Mouse (Mus musculus): Measurements from ENCODE around the gene Spz1. TPM values are rescaled to one million over a fixed set of nuclear protein-coding genes. Genes with fewer than 3 reads are reported as not detected.

The Spz1 gene
- polyA plus RNA-seq, 1 experiment, result 0.09 TPM

GRCm38 (mm10) chr13:92540997-92541396 is 35.0 kb downstream of the Spz1 start:
- DNase-seq, result no peak
- Histone ChIP-seq H3K27ac (ENCODE audit: insufficient read depth, low read depth, low read length) (no peak overlapping the region), H3K4me3 (ENCODE audit: insufficient read depth, low read depth, low read length) (no peak overlapping the region), H3K4me1 (ENCODE audit: control insufficient read depth, insufficient read depth, low read length) (no peaks in the 10 kb centered on the region), H3K36me3 (ENCODE audit: control insufficient read depth, insufficient read depth, low read length) (no peaks in the 10 kb centered on the region), H3K27me3 (replicated peaks; ENCODE audit: control insufficient read depth, insufficient read depth, low read length) (no peaks in the 10 kb centered on the region)
- TF ChIP-seq CTCF (conservative IDR thresholded peaks at IDR 0.05; ENCODE audit: insufficient read depth, insufficient read length, low read depth, low read length) (no peak), POLR2A (IDR thresholded peaks at IDR 0.05; ENCODE audit: low read depth, low read length) (no peak)
- 76% methylated on average over 6 of the region's 6 CpGs for WGBS

- no peaks in the 10 kb centered on the region for H3K27me3 ChIP-seq (replicated peaks; ENCODE audit: control insufficient read depth, insufficient read depth, low read length)
- no peak overlapping the region for H3K4me3 ChIP-seq (ENCODE audit: insufficient read depth, low read depth, low read length)
- 78% methylated on average over 4 of the region's 4 CpGs for WGBS
- H3K4me1 ChIP-seq (ENCODE audit: control insufficient read depth, insufficient read depth, low read length), result no peaks in the 10 kb centered on the region
- DNase-seq, result no peak
- TF ChIP-seq POLR2A (IDR thresholded peaks at IDR 0.05; ENCODE audit: low read depth, low read length) (no peak), CTCF (conservative IDR thresholded peaks at IDR 0.05; ENCODE audit: insufficient read depth, insufficient read length, low read depth, low read length) (no peak)
- H3K36me3 ChIP-seq (ENCODE audit: control insufficient read depth, insufficient read depth, low read length), result no peaks in the 10 kb centered on the region
- no peak overlapping the region for H3K27ac ChIP-seq (ENCODE audit: insufficient read depth, low read depth, low read length)
Measured at GRCm38 (mm10) chr13:92539126-92539525, 36.8 kb downstream of the Spz1 start.

- H3K4me3 ChIP-seq (ENCODE audit: insufficient read depth, low read depth, low read length), result no peak overlapping the region
- no peaks in the 10 kb centered on the region for H3K4me1 ChIP-seq (ENCODE audit: control insufficient read depth, insufficient read depth, low read length)
- H3K27me3 ChIP-seq (replicated peaks; ENCODE audit: control insufficient read depth, insufficient read depth, low read length), result no peaks in the 10 kb centered on the region
- TF ChIP-seq CTCF (conservative IDR thresholded peaks at IDR 0.05; ENCODE audit: insufficient read depth, insufficient read length, low read depth, low read length), result no peak
- WGBS, result 59% methylated on average over 2 of the region's 2 CpGs
- H3K27ac ChIP-seq (ENCODE audit: insufficient read depth, low read depth, low read length), result no peak overlapping the region
- H3K36me3 ChIP-seq (ENCODE audit: control insufficient read depth, insufficient read depth, low read length), result no peaks in the 10 kb centered on the region
- no peak for DNase-seq
Measured at GRCm38 (mm10) chr13:92533801-92534200, 42.2 kb downstream of the Spz1 start.

- TF ChIP-seq CTCF (conservative IDR thresholded peaks at IDR 0.05; ENCODE audit: insufficient read depth, insufficient read length, low read depth, low read length), result no peak
- TF ChIP-seq POLR2A (IDR thresholded peaks at IDR 0.05; ENCODE audit: low read depth, low read length), result no peak
- H3K36me3 ChIP-seq (ENCODE audit: control insufficient read depth, insufficient read depth, low read length), result no peaks in the 10 kb centered on the region
- H3K4me1 ChIP-seq (ENCODE audit: control insufficient read depth, insufficient read depth, low read length), result no peaks in the 10 kb centered on the region
- H3K27me3 ChIP-seq (replicated peaks; ENCODE audit: control insufficient read depth, insufficient read depth, low read length), result no peaks in the 10 kb centered on the region
- no peak for DNase-seq
- no peak overlapping the region for H3K27ac ChIP-seq (ENCODE audit: insufficient read depth, low read depth, low read length)
- 61% methylated on average over 2 of the region's 2 CpGs for WGBS
- H3K4me3 ChIP-seq (ENCODE audit: insufficient read depth, low read depth, low read length), result no peak overlapping the region
Measured at GRCm38 (mm10) chr13:92532216-92532615, 43.8 kb downstream of the Spz1 start.

- TF ChIP-seq CTCF (conservative IDR thresholded peaks at IDR 0.05; ENCODE audit: insufficient read depth, insufficient read length, low read depth, low read length) (no peak), POLR2A (IDR thresholded peaks at IDR 0.05; ENCODE audit: low read depth, low read length) (no peak)
- no peak for DNase-seq
- no peaks in the 10 kb centered on the region for H3K27me3 ChIP-seq (replicated peaks; ENCODE audit: control insufficient read depth, insufficient read depth, low read length)
- peak overlapping the region; percentile 70 for H3K27ac ChIP-seq (ENCODE audit: insufficient read depth, low read depth, low read length)
- H3K4me3 ChIP-seq (ENCODE audit: insufficient read depth, low read depth, low read length), result peak overlapping the region; percentile 94
- 3% methylated on average over 15 of the region's 15 CpGs for WGBS
- no peaks in the 10 kb centered on the region for H3K4me1 ChIP-seq (ENCODE audit: control insufficient read depth, insufficient read depth, low read length)
- H3K36me3 ChIP-seq (ENCODE audit: control insufficient read depth, insufficient read depth, low read length), result no peaks in the 10 kb centered on the region
Measured at GRCm38 (mm10) chr13:92531237-92531636, 44.7 kb downstream of the Spz1 start.

GRCm38 (mm10) chr13:92530721-92531211 is 45.2 kb downstream of the Spz1 start, which contains the start of gene Zfyve16:
Gene Zfyve16 (minus strand): TSS chr13:92530868.
- Histone ChIP-seq H3K36me3 (ENCODE audit: control insufficient read depth, insufficient read depth, low read length) (no peaks in the 10 kb centered on the region), H3K27ac (ENCODE audit: insufficient read depth, low read depth, low read length) (peak within 1 kb of the TSS; percentile 70), H3K4me1 (ENCODE audit: control insufficient read depth, insufficient read depth, low read length) (no peaks in the 10 kb centered on the region), H3K27me3 (replicated peaks; ENCODE audit: control insufficient read depth, insufficient read depth, low read length) (no peaks in the 10 kb centered on the region), H3K4me3 (ENCODE audit: insufficient read depth, low read depth, low read length) (peak within 1 kb of the TSS; percentile 94)
- peak; percentile 98 for DNase-seq
- TF ChIP-seq POLR2A (IDR thresholded peaks at IDR 0.05; ENCODE audit: low read depth, low read length) (peak; percentile 83), CTCF (conservative IDR thresholded peaks at IDR 0.05; ENCODE audit: insufficient read depth, insufficient read length, low read depth, low read length) (no peak)
- under 1% methylated on average over 46 of the region's 46 CpGs for WGBS

- Histone ChIP-seq H3K4me1 (ENCODE audit: control insufficient read depth, insufficient read depth, low read length) (no peaks in the 10 kb centered on the region), H3K27ac (ENCODE audit: insufficient read depth, low read depth, low read length) (peak overlapping the region; percentile 70), H3K4me3 (ENCODE audit: insufficient read depth, low read depth, low read length) (peak overlapping the region; percentile 94), H3K36me3 (ENCODE audit: control insufficient read depth, insufficient read depth, low read length) (no peaks in the 10 kb centered on the region), H3K27me3 (replicated peaks; ENCODE audit: control insufficient read depth, insufficient read depth, low read length) (no peaks in the 10 kb centered on the region)
- DNase-seq, result no peak
- TF ChIP-seq CTCF (conservative IDR thresholded peaks at IDR 0.05; ENCODE audit: insufficient read depth, insufficient read length, low read depth, low read length) (no peak), POLR2A (IDR thresholded peaks at IDR 0.05; ENCODE audit: low read depth, low read length) (no peak)
- under 1% methylated on average over 47 of the region's 47 CpGs for WGBS
Measured at GRCm38 (mm10) chr13:92529828-92530720, 45.9 kb downstream of the Spz1 start.

Other genes starting within 250 kb of the Spz1 start
- gene Dhfr, start 221.4 kb downstream of the Spz1 start, polyA plus RNA-seq (2012; rRNA removed), result 8.7 and 9.7 TPM in 2 replicates
- gene Msh3, start 221.2 kb downstream of the Spz1 start, polyA plus RNA-seq (2012; rRNA removed), result 5.5 and 6.6 TPM in 2 replicates
- 0.23 and 0.37 TPM in 2 replicates for gene Ankrd34b, start 150.3 kb downstream of the Spz1 start, polyA plus RNA-seq (2012; rRNA removed)
- 4.6 and 5.1 TPM in 2 replicates for gene Fam151b, start 92.2 kb downstream of the Spz1 start, polyA plus RNA-seq (2012; rRNA removed)
- gene Zfyve16, start 45.3 kb downstream of the Spz1 start, polyA plus RNA-seq (2012; rRNA removed), result 4.7 and 5.1 TPM in 2 replicates
- gene Serinc5, start 34.9 kb upstream of the Spz1 start, polyA plus RNA-seq (2012; rRNA removed), result 10.4 and 11.1 TPM in 2 replicates
- gene Thbs4, start 218.6 kb upstream of the Spz1 start, polyA plus RNA-seq (2012; rRNA removed), result 2.8 and 3.1 TPM in 2 replicates